Mouse (Mus musculus) kidney, adult 2 months (tissue): Measurements from ENCODE around the gene Tcea2. TPM values are rescaled to one million over a fixed set of nuclear protein-coding genes. Genes with fewer than 3 reads are reported as not detected.
A peak's percentile ranks its signal among the peaks of the same experiment; 100 is the strongest.

Experiments used
- DNase-seq: peaks from one replicate; pipeline ENCODE4 v3.0.0; 2021
- H3K27ac ChIP-seq: fragments of 200-500 bp; 2 replicates; pipeline ENCODE4 v1.5.1; 2012; ENCODE audit warnings: low read depth, low read length, control low read depth, inconsistent platforms; ENCODE audit not compliant: insufficient read depth
- H3K27me3 ChIP-seq: fragments of 200-500 bp; replicated peaks from 2 replicates; pipeline ENCODE4 v1.6.1; 2012; ENCODE audit warnings: mild to moderate bottlenecking, moderate library complexity, low read length, inconsistent platforms; ENCODE audit not compliant: control insufficient read depth, insufficient read depth
- H3K36me3 ChIP-seq: fragments of 200-500 bp; 2 replicates; pipeline ENCODE4 v1.6.1; 2012; ENCODE audit warnings: mild to moderate bottlenecking, moderate library complexity, low read length, inconsistent platforms; ENCODE audit not compliant: control insufficient read depth, insufficient read depth
- H3K4me1 ChIP-seq: fragments of 200-500 bp; 2 replicates; pipeline ENCODE4 v1.6.1; 2011; ENCODE audit warnings: low read length; ENCODE audit not compliant: control insufficient read depth, insufficient read depth
- H3K4me3 ChIP-seq: fragments of 200-500 bp; 2 replicates; pipeline ENCODE4 v1.5.1; 2011; ENCODE audit warnings: mild to moderate bottlenecking, low read depth, low read length, control low read depth; ENCODE audit not compliant: insufficient read depth
- CTCF ChIP-seq: fragments of 200-500 bp; conservative IDR thresholded peaks from 2 replicates; pipeline ENCODE4 v1.5.1; 2011; ENCODE audit warnings: low read depth, mild to moderate bottlenecking, control low read depth, low read length, moderate library complexity, mixed read lengths; ENCODE audit not compliant: insufficient read depth, insufficient read length
- POLR2A ChIP-seq: fragments of 200-500 bp; IDR thresholded peaks from one replicate; pipeline ENCODE4 v1.6.1; 2011; ENCODE audit warnings: low read depth, low read length, control low read depth
- WGBS: fragments of 180-500 bp; shearing (Covaris S2); methylation state at CpG from one replicate; pipeline ENCODE4 v1.1.7; 2018; 5-methylcytosine and 5-hydroxymethylcytosine counted together
- polyA plus RNA-seq: library from polyadenylated mRNA; depleted of rRNA; stranded (reverse); fragments of >200 nt; gene quantifications from 2 replicates; pipeline ENCODE4 v1.2.3, GENCODE M21; 2012

The Tcea2 gene
- polyA plus RNA-seq, 1 experiment = 19.2 TPM

GRCm38 (mm10) chr2:181653065-181653464, 27.0 kb upstream of the Tcea2 start:
- Histone ChIP-seq H3K36me3 (peaks cover 11% of the 10 kb centered on the region), H3K4me3 (no peak overlapping the region), H3K27ac (no peak overlapping the region), H3K27me3 (no peaks in the 10 kb centered on the region), H3K4me1 (no peaks in the 10 kb centered on the region)
- no peak for DNase-seq
- TF ChIP-seq CTCF (no peak), POLR2A (no peak)

DNA sequence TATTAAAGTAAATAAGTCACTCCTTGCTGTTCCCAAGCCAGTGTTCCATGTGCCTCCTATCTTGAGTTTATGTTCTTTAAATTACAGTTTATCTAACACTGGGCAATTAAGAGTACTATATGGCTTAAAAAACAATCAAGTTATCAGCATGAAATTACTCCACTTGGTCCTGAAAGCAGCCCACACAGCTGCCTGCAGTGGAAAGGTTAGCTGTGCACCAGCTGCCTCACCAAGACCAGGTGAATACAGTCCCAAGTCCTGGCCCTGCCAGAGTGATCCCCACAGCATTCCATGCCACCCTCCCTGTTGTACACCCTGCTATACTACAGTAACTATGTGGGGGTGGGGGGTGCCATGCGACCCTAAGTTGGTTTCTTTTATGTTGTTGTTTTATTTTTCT, 26.6 kb upstream of the Tcea2 start:
- Histone ChIP-seq H3K4me1 (no peaks in the 10 kb centered on the region), H3K27me3 (no peaks in the 10 kb centered on the region), H3K36me3 (peaks cover 11% of the 10 kb centered on the region), H3K27ac (no peak overlapping the region), H3K4me3 (no peak overlapping the region)
- DNase-seq = no peak
- TF ChIP-seq POLR2A = no peak
- no peak for TF ChIP-seq CTCF
- WGBS = 83% methylated on average over 1 of the region's 1 CpGs

DNA sequence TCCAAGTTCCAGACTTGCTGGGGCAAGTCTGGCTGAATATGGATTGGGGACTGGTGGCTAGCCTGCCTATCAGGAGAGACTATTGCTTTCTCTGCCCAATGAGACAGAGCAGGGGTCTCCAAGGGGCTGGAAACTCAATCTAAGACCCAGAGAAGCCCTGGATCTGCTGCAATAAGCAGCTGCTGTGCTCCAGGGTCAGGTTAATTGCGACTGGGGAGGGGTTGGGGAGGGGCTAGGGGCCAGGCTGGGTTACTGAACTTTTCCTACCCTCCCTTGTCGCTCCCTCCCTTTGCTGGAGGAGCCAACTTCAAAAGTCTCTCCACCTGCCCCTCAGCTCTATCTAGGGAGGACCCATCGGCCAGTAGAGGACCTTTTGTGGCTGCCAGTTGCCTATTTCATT, 23.4 kb upstream of the Tcea2 start, which contains the start of gene Gm29797:
TSS of gene Gm29797 (plus strand) at position 301 of the 400 bp plus-strand sequence.
- no peak for TF ChIP-seq CTCF
- no peak for TF ChIP-seq POLR2A
- WGBS = 55% methylated on average over 3 of the region's 3 CpGs
- Histone ChIP-seq H3K36me3 (peaks cover 5% of the 10 kb centered on the region), H3K27me3 (no peaks in the 10 kb centered on the region), H3K27ac (no peak within 1 kb of the TSS), H3K4me1 (peaks cover 4% of the 10 kb centered on the region; the same call in 1 of the 2 replicates), H3K4me3 (no peak within 1 kb of the TSS)
- DNase-seq = no peak

DNA sequence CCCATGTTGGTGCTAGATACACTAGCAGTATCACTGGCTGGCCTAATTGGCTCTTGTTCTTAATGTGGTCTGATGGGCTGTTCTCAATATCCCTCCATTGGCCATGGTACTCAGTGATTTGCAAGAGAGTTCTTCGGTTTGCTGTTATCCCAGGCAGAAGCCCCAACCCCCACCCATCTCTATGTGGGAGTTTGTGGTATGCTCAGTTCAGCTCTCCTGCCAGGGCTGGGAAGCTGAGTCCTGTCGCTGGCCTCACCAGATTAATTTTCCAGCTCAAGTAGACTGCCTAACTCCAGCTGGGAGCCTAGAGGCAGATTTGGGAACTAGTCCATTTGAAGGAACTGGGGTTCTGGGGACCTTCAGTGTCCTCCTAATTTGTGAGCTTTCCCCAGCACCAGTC, 22.7 kb upstream of the Tcea2 start:
- no peak overlapping the region for H3K27ac ChIP-seq
- H3K27me3 ChIP-seq = no peaks in the 10 kb centered on the region
- peaks cover 4% of the 10 kb centered on the region; the same call in 1 of the 2 replicates for H3K4me1 ChIP-seq
- no peak for DNase-seq
- TF ChIP-seq CTCF = no peak
- no peak for TF ChIP-seq POLR2A
- WGBS = 44% methylated on average over 2 of the region's 2 CpGs
- peaks cover 5% of the 10 kb centered on the region for H3K36me3 ChIP-seq
- no peak overlapping the region for H3K4me3 ChIP-seq

DNA sequence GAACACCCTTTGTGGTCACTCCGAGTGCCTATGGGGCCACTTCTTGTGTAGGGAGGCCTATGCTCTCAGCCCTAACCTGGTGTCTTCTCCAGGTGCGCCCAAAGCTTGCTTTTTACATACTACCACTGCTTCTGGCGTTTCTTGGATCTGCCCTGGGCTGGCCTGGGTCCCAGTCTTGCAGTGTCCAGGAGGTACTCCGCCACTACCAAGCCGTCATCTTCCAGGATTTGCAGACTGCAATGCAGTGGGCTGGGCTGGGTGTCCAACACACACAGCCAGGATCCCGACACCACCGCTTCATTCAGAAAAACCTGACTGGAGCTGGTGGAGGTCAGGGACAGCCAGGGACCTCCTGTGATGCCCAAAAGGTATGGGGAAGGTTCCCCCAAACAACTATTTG, 21.6 kb upstream of the Tcea2 start:
- H3K36me3 ChIP-seq = peaks cover 2% of the 10 kb centered on the region; the same call in 1 of the 2 replicates
- 83% methylated on average over 7 of the region's 7 CpGs for WGBS
- TF ChIP-seq CTCF (no peak), POLR2A (no peak)
- no peak overlapping the region for H3K4me3 ChIP-seq
- no peak overlapping the region for H3K27ac ChIP-seq
- H3K27me3 ChIP-seq = no peaks in the 10 kb centered on the region
- no peak for DNase-seq
- peaks cover 4% of the 10 kb centered on the region; the same call in 1 of the 2 replicates for H3K4me1 ChIP-seq

- Histone ChIP-seq H3K27me3 (no peaks in the 10 kb centered on the region), H3K4me3 (no peak overlapping the region), H3K27ac (peak overlapping the region; percentile 33; the same call in 1 of the 2 replicates), H3K4me1 (peaks cover 4% of the 10 kb centered on the region; the same call in 1 of the 2 replicates), H3K36me3 (peaks cover 2% of the 10 kb centered on the region; the same call in 1 of the 2 replicates)
- DNase-seq = peak; percentile 74
- peak; percentile 59 for TF ChIP-seq CTCF
- TF ChIP-seq POLR2A = no peak
- 43% methylated on average over 17 of the region's 17 CpGs for WGBS
Observed at GRCm38 (mm10) chr2:181658930-181659555, 21.1 kb upstream of the Tcea2 start.

- H3K27ac ChIP-seq = peak overlapping the region; percentile 33; the same call in 1 of the 2 replicates
- no peak overlapping the region for H3K4me3 ChIP-seq
- H3K27me3 ChIP-seq = no peaks in the 10 kb centered on the region
- peaks cover 2% of the 10 kb centered on the region; the same call in 1 of the 2 replicates for H3K36me3 ChIP-seq
- DNase-seq = peak; percentile 94
- peak; percentile 87 for TF ChIP-seq CTCF
- TF ChIP-seq POLR2A = no peak
- WGBS = 7% methylated on average over 9 of the region's 9 CpGs
- H3K4me1 ChIP-seq = peaks cover 4% of the 10 kb centered on the region; the same call in 1 of the 2 replicates
Observed at GRCm38 (mm10) chr2:181659609-181660055, 20.5 kb upstream of the Tcea2 start.
